Mouse (Mus musculus) urinary bladder, adult 2 months (tissue): ENCODE measurements around the gene Btc. TPM values are rescaled to one million over a fixed set of nuclear protein-coding genes. Genes with fewer than 3 reads are reported as not detected.

Experiments used
- DNase-seq: peaks from one replicate; pipeline ENCODE4 v3.0.0; 2022; ENCODE audit warnings: low spot score
- polyA plus RNA-seq: library from polyadenylated mRNA; depleted of rRNA; stranded (reverse); fragments of >200 nt; gene quantifications from 2 replicates; pipeline ENCODE4 v1.2.3, GENCODE M21; 2012; rRNA removed

The Btc gene
- polyA plus RNA-seq, 1 experiment = 2.0 TPM

GRCm38 (mm10) chr5:91320348-91320747 lies 82.4 kb downstream of the Btc start:
- no peak for DNase-seq

- no peak for DNase-seq
Measured at GRCm38 (mm10) chr5:91313971-91314370, 88.8 kb downstream of the Btc start.

- DNase-seq = no peak
Measured at GRCm38 (mm10) chr5:91311767-91312166, 91.0 kb downstream of the Btc start.

GRCm38 (mm10) chr5:91308576-91308975 lies 94.2 kb downstream of the Btc start:
- no peak for DNase-seq

- no peak for DNase-seq
Measured at GRCm38 (mm10) chr5:91307907-91308306, 94.9 kb downstream of the Btc start.

Other genes with a start within 250 kb of the Btc start
- 36.5 and 54.4 TPM in 2 replicates for gene Parm1, start 114.6 kb upstream of the Btc start, polyA plus RNA-seq